ENCODE assay signal across 13 mouse cellular contexts in the genomic region with DNA sequence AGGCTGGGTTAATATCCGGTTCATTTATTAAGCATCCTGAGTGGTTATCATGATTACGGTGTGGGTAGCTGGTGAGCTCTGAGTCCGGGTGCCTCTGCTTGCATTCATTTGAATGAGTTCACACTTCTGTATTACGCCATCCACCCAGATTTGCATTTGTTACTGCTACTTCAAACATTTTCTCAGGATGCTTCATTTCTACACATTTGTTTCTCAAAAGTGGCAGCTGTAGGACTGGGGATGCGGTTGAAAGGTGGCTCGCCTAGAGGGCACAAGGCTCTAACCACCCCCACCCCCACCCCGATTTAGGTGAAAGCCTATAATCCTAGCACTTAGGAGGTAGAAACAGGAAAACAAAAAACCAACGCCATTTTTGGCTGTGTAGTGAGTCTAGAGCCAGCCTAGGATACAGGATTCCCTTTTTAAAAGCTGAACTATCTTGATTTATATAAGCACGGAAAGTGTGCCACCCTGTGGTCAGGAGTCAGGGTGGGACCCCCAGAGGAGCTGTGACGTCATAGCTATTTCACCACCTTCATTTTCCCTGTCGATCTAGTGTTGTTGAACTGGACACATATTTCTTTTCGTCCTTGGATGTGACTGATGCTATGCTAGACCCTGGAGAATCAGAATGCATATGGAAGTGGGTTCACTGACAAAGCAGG. TPM values are rescaled to one million over a fixed set of nuclear protein-coding genes. Genes with fewer than 3 reads are reported as not detected.
DNase-seq lines count a peak whose midpoint lies in the region; ATAC-seq and TF ChIP-seq lines count a peak whose summit lies in the region.
"Had no signal": no experiment of that assay in that cellular context is flagged by ENCODE, and none has a peak within 500 bp of the region (broad histone marks: within the 10 kb centered on the region; RNA-seq: fewer than 3 reads in every experiment).

No protein-coding gene starts in this region.

- 72% methylated on average over 12 of the region's 12 CpGs for WGBS in midbrain, embryonic 11.5 days
- 59% methylated on average over 12 of the region's 12 CpGs for WGBS in midbrain, embryonic 15.5 days

- TF ChIP-seq CTCF in ES-Bruce4 (IDR thresholded peaks at IDR 0.05; ENCODE audit: low read depth, low read length) = peak; percentile 20

- no peak overlapping the region for H3K4me3 ChIP-seq in midbrain, embryonic 11.5 days (ENCODE audit: low read depth, low read length)
- H3K4me3 ChIP-seq in midbrain, embryonic 15.5 days = no peak overlapping the region
- no peak overlapping the region for H3K4me3 ChIP-seq in ES-Bruce4 (ENCODE audit: low read depth, low read length)
- H3K4me3 ChIP-seq: liver, embryonic 13.5 days; neural tube, embryonic 12.5 days had no signal

- no peak for ATAC-seq in midbrain, embryonic 11.5 days (ENCODE audit: low FRiP score)
- ATAC-seq in midbrain, embryonic 15.5 days (replicated peaks) = no peak
- peak; percentile 40 for ATAC-seq in granulocyte monocyte progenitor cell, adult 5-6 weeks (replicated peaks; ENCODE audit: poor library complexity, severe bottlenecking)

- H3K4me1 ChIP-seq in midbrain, embryonic 11.5 days (ENCODE audit: control insufficient read depth, insufficient read depth, low read length) = peaks cover 6% of the 10 kb centered on the region
- 0 out of 2 replicates have a peak, but pooled peaks cover 6% of the 10 kb centered on the region for H3K4me1 ChIP-seq in midbrain, embryonic 15.5 days
- H3K4me1 ChIP-seq in ES-Bruce4 (ENCODE audit: control insufficient read depth, insufficient read depth, low read length) = peaks cover 1% of the 10 kb centered on the region

- no peak overlapping the region for H3K27ac ChIP-seq in midbrain, embryonic 11.5 days (ENCODE audit: low read depth, low read length)
- H3K27ac ChIP-seq in midbrain, embryonic 15.5 days = no peak overlapping the region
- H3K27ac ChIP-seq in ES-Bruce4 (ENCODE audit: insufficient read depth, low read length) = no peak overlapping the region
- H3K27ac ChIP-seq: liver, embryonic 13.5 days; neural tube, embryonic 12.5 days had no signal

- TF ChIP-seq EP300 in ES-Bruce4 (IDR thresholded peaks at IDR 0.05; ENCODE audit: insufficient read depth, low read depth, low read length) = no peak

- no peaks in the 10 kb centered on the region for H3K9me3 ChIP-seq in midbrain, embryonic 11.5 days (ENCODE audit: control insufficient read depth, low read length)
- H3K9me3 ChIP-seq in midbrain, embryonic 15.5 days = no peaks in the 10 kb centered on the region
- no peaks in the 10 kb centered on the region for H3K9me3 ChIP-seq in ES-Bruce4 (replicated peaks; ENCODE audit: control insufficient read depth, insufficient read depth, low read length, poor library complexity, severe bottlenecking)
- H3K9me3 ChIP-seq: liver, embryonic 13.5 days; neural tube, embryonic 12.5 days had no signal

- H3K27me3 ChIP-seq in midbrain, embryonic 11.5 days (ENCODE audit: control insufficient read depth, insufficient read depth, low read length) = no peaks in the 10 kb centered on the region
- no peaks in the 10 kb centered on the region for H3K27me3 ChIP-seq in midbrain, embryonic 15.5 days (replicated peaks)
- no peaks in the 10 kb centered on the region for H3K27me3 ChIP-seq in ES-Bruce4 (ENCODE audit: control insufficient read depth, insufficient read depth, low read length, poor library complexity, severe bottlenecking)
- H3K27me3 ChIP-seq: liver, embryonic 13.5 days; neural tube, embryonic 12.5 days had no signal

- no peak for TF ChIP-seq POLR2A in ES-Bruce4 (IDR thresholded peaks at IDR 0.05; ENCODE audit: insufficient read depth, low read length)

- H3K9ac ChIP-seq in midbrain, embryonic 11.5 days (ENCODE audit: low read length) = no peak overlapping the region
- H3K9ac ChIP-seq in midbrain, embryonic 15.5 days = no peak overlapping the region
- no peak overlapping the region for H3K9ac ChIP-seq in ES-Bruce4 (ENCODE audit: low read depth, poor library complexity, severe bottlenecking)
- H3K9ac ChIP-seq: liver, embryonic 13.5 days; neural tube, embryonic 12.5 days had no signal

- H3K4me2 ChIP-seq in midbrain, embryonic 11.5 days = no peak overlapping the region
- H3K4me2 ChIP-seq in midbrain, embryonic 15.5 days = no peak overlapping the region
- H3K4me2 ChIP-seq: liver, embryonic 13.5 days; neural tube, embryonic 12.5 days had no signal

- no peaks in the 10 kb centered on the region for H3K36me3 ChIP-seq in midbrain, embryonic 11.5 days (ENCODE audit: control insufficient read depth, insufficient read depth, low read length)
- H3K36me3 ChIP-seq in midbrain, embryonic 15.5 days (replicated peaks) = no peaks in the 10 kb centered on the region
- H3K36me3 ChIP-seq in ES-Bruce4 (ENCODE audit: control insufficient read depth, insufficient read depth, low read length, poor library complexity, severe bottlenecking) = no peaks in the 10 kb centered on the region
- H3K36me3 ChIP-seq: liver, embryonic 13.5 days; neural tube, embryonic 12.5 days had no signal

- peak; percentile 23 for DNase-seq in midbrain, embryonic 11.5 days (ENCODE audit: low spot score, missing footprints)
- DNase-seq in thymus, postnatal 14 days = peak; percentile 59
- no peak for DNase-seq in layer of hippocampus, adult 9-10 months (ENCODE audit: low spot score)
- no peak for DNase-seq in layer of hippocampus, adult 8-10 months (ENCODE audit: low spot score in 2 of 2)
- DNase-seq: cerebellum, adult 18-20 months; heart, adult 11 months; heart, postnatal 36 days; kidney, adult 11 months; liver, embryonic 13.5 days had no signal

RNA-seq across cellular contexts. Expression of a gene that starts 13.3 kb away (rescaled TPM):
- polyA plus RNA-seq in midbrain, embryonic 11.5 days (2014; fragmentation: Nextera tagmentation; extraction: Ambion mirVana) = 24.5 and 28.8 TPM in 2 replicates
- 32.5 and 37.1 TPM in 2 replicates for polyA plus RNA-seq in midbrain, embryonic 15.5 days (2015; fragmentation: Nextera tagmentation; extraction: Ambion mirVana)
- polyA plus RNA-seq in ES-Bruce4 (2011; ENCODE audit: insufficient read depth, insufficient read length, low read depth, missing spikeins) = 34.6 and 37.0 TPM in 2 replicates
- total RNA-seq in granulocyte monocyte progenitor cell, adult 5-6 weeks (2014; fragmentation: Nextera tagmentation) = 44.6 and 45.0 TPM in 2 replicates
- total RNA-seq in granulocyte monocyte progenitor cell, adult 5-6 weeks (2017) = 15.5 and 15.7 TPM in 2 replicates
- 10 to 100 TPM; 45.1 to 57.8 (median 50.1) TPM for total RNA-seq in layer of hippocampus, adult 8-10 months (2022)

Comparison
In these comparisons a context has a peak if more than half of its experiments do, and no peak if none do; other contexts are left out.
1. DNase-seq: peak in midbrain, embryonic 11.5 days (single experiment) and thymus, postnatal 14 days (single experiment); none in layer of hippocampus, adult 9-10 months (single experiment) and layer of hippocampus, adult 8-10 months (0 of 2).